Mouse (Mus musculus) inflammation-experienced regulatory T-cells, adult 6 months (primary cell): ENCODE data around the gene Smg8. TPM values are rescaled to one million over a fixed set of nuclear protein-coding genes. Genes with fewer than 3 reads are reported as not detected.

ENCODE experiments used
- ATAC-seq: one replicate; pipeline ENCODE4 v1.8.0; 2017
- polyA plus RNA-seq, 3 experiments: library from polyadenylated mRNA; unstranded; fragments of 100-300 nt; shearing (Covaris generic); gene quantifications; one replicate each; pipeline ENCODE4 v1.2.1; 2017

Gene Smg8
- polyA plus RNA-seq, 3 experiments from 2014 or later = 5.2 to 6.9 (median 6.0) TPM

DNA sequence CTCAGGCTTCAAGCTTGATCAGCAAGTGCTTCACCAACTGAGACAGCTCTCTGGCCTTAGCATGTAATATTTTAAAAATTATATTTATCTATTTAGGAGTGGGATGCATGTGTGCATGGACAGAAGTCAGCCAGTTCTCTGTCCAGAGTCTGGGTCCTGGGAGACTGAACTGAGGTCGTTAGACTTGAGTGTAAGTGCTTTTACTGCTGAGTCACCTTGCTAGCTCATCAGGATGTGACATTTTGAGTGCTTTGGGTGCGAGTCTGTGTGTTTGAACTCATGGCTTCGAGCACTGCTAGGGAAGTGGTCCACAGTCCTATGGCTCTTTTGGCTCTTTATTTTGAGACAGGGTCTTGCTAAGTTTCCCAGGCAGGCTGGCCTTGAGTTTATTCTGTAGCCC is 43.5 kb downstream of the Smg8 start:
- no peak for ATAC-seq

DNA sequence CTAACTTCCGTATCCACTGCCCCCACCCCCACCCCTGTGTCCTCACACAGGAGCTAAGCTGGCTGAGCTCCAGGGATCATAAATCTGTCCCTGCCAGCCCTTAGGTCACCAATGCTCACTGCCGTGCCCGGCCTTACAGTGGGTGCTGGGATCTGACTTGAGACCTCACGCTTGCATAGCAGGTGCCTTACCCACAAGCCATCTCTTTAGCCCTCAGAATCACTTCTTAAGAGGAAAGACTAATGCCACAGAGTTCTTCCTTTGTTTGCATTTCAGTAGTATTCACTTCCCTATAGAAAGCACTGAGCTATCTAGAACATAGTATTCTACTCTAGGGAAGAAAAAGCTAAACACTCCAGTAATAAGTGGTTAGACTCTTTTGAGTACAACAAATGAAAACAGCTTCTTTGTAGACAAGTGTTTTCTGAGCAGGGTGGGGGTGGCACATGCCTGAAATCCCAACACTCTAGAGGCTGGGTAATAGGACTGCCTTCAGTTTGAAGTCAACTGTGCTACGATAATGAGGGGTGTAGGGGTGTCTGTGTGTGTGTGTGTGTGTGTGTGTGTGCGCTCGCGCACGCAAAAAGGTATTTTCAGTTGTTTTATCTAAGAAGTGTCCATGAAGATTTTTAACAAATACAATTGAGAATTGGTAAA is 47.1 kb downstream of the Smg8 start:
- no peak for ATAC-seq

- no peak for ATAC-seq
These were observed 50.4 kb downstream of the Smg8 start for GRCm38 (mm10) chr11:87036180-87036579.

GRCm38 (mm10) chr11:87028212-87028611 is 58.4 kb downstream of the Smg8 start:
- no peak for ATAC-seq

Other genes starting within 250 kb of the Smg8 start
- gene Ypel2, start 93.1 kb downstream of the Smg8 start, polyA plus RNA-seq = 1 to 10 TPM; 3.7 to 8.9 (median 5.8) TPM
- gene Gdpd1, start 12.7 kb downstream of the Smg8 start, polyA plus RNA-seq = under 1 TPM in 1 of 3 experiments, not detected in 2; 0.71 TPM
- gene Prr11, start 21.9 kb upstream of the Smg8 start, polyA plus RNA-seq = 10 to 100 TPM in 1 of 3 experiments, 1 to 10 TPM in 1, under 1 TPM in 1; 0.86 to 14.3 (median 2.0) TPM
- 10 to 100 TPM; 11.2 to 33.8 (median 18.3) TPM for gene Ska2, start 22.5 kb upstream of the Smg8 start, polyA plus RNA-seq
- 1 to 10 TPM; 5.0 to 9.7 (median 7.6) TPM for gene Trim37, start 40.3 kb upstream of the Smg8 start, polyA plus RNA-seq